Mouse (Mus musculus): ENCODE measurements around the gene Rab11fip3. TPM values are rescaled to one million over a fixed set of nuclear protein-coding genes. Genes with fewer than 3 reads are reported as not detected.

Rab11fip3 gene
- polyA plus RNA-seq, 1 experiment from 2014 or later = 28.6 TPM

DNA sequence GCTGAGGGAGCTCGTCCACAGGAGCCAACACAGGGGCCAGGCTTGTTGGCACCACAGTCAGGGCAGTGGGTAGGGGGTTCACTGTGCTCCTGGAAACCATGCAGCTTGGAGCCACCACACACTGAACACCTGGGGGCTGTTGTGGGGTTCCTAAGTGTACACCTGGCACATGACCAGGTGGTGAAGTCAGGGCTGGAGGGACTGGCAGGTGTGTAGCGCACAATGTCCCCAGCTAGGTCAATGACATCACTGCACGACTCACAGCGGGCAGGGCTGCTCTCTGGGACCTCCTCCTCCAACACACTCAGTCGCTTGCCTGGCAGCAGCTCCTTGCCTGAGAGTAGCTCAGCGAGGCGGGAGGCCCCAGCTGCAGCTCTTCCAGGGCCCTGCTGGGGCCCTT, 105.1 kb downstream of the Rab11fip3 start:
- H3K27ac ChIP-seq (replicated peaks; ENCODE audit: low read depth, low read length) = no peak overlapping the region
- H3K4me2 ChIP-seq (ENCODE audit: low read length) = no peak overlapping the region
- no peaks in the 10 kb centered on the region for H3K4me1 ChIP-seq (ENCODE audit: control insufficient read depth, insufficient read depth, low read length)
- no peaks in the 10 kb centered on the region for H3K9me3 ChIP-seq (ENCODE audit: control insufficient read depth, low read length)
- no peak overlapping the region for H3K9ac ChIP-seq (replicated peaks; ENCODE audit: low read length)
- no peaks in the 10 kb centered on the region for H3K27me3 ChIP-seq (ENCODE audit: control insufficient read depth, insufficient read depth, low read length)
- ATAC-seq (ENCODE audit: low FRiP score, low TSS enrichment) (no peak), DNase-seq (no peak)
- peaks cover 49% of the 10 kb centered on the region for H3K36me3 ChIP-seq (ENCODE audit: control insufficient read depth, insufficient read depth, low read length)
- 86% methylated on average over 7 of the region's 7 CpGs for WGBS
- H3K4me3 ChIP-seq (replicated peaks; ENCODE audit: low read depth, low read length) = no peak overlapping the region

DNA sequence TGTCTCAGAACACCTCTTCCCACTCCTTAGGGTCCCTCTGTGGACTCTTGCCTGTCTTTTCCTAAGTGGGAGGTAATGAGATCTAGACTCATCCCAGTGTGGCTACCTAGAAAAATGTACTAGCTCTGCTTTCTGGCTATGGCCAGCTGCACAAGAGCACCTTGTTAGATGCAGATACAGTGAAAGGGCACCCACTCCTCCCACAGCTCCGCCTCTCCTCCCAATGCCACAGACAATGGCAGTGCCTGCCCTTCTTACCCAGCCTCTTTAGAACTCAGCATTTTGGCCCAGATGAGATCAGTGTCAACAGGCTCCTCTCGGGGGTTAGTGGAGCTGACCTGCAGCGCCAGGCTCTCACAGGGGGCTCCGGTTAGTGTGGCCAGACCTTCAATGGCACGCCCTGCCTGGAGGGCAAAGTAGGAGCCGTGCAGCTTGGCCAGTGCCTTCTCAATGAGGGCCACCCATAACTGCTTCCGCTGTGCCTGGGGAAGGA, 106.9 kb downstream of the Rab11fip3 start:
- 94% methylated on average over 7 of the region's 7 CpGs for WGBS
- DNase-seq = no peak
- peaks cover 62% of the 10 kb centered on the region for H3K36me3 ChIP-seq (ENCODE audit: control insufficient read depth, insufficient read depth, low read length)

GRCm38 (mm10) chr17:25961566-25961965, 107.8 kb downstream of the Rab11fip3 start:
- ATAC-seq (ENCODE audit: low FRiP score, low TSS enrichment) (no peak), DNase-seq (no peak)
- Histone ChIP-seq H3K9ac (replicated peaks; ENCODE audit: low read length) (no peak overlapping the region), H3K36me3 (ENCODE audit: control insufficient read depth, insufficient read depth, low read length) (peaks cover 62% of the 10 kb centered on the region), H3K4me3 (replicated peaks; ENCODE audit: low read depth, low read length) (no peak overlapping the region), H3K27me3 (ENCODE audit: control insufficient read depth, insufficient read depth, low read length) (no peaks in the 10 kb centered on the region), H3K4me1 (ENCODE audit: control insufficient read depth, insufficient read depth, low read length) (no peaks in the 10 kb centered on the region), H3K4me2 (ENCODE audit: low read length) (no peak overlapping the region), H3K9me3 (ENCODE audit: control insufficient read depth, low read length) (no peaks in the 10 kb centered on the region), H3K27ac (replicated peaks; ENCODE audit: low read depth, low read length) (no peak overlapping the region)
- WGBS = 97% methylated on average over 5 of the region's 5 CpGs

More for the DNA sequence above, 106.9 kb downstream of the Rab11fip3 start:
- Histone ChIP-seq H3K4me3 (replicated peaks; ENCODE audit: low read depth, low read length) (no peak overlapping the region), H3K4me1 (ENCODE audit: control insufficient read depth, insufficient read depth, low read length) (no peaks in the 10 kb centered on the region), H3K9me3 (ENCODE audit: control insufficient read depth, low read length) (no peaks in the 10 kb centered on the region), H3K27me3 (ENCODE audit: control insufficient read depth, insufficient read depth, low read length) (no peaks in the 10 kb centered on the region), H3K27ac (replicated peaks; ENCODE audit: low read depth, low read length) (no peak overlapping the region), H3K9ac (replicated peaks; ENCODE audit: low read length) (no peak overlapping the region), H3K4me2 (ENCODE audit: low read length) (no peak overlapping the region)
- ATAC-seq (ENCODE audit: low FRiP score, low TSS enrichment) = no peak

DNA sequence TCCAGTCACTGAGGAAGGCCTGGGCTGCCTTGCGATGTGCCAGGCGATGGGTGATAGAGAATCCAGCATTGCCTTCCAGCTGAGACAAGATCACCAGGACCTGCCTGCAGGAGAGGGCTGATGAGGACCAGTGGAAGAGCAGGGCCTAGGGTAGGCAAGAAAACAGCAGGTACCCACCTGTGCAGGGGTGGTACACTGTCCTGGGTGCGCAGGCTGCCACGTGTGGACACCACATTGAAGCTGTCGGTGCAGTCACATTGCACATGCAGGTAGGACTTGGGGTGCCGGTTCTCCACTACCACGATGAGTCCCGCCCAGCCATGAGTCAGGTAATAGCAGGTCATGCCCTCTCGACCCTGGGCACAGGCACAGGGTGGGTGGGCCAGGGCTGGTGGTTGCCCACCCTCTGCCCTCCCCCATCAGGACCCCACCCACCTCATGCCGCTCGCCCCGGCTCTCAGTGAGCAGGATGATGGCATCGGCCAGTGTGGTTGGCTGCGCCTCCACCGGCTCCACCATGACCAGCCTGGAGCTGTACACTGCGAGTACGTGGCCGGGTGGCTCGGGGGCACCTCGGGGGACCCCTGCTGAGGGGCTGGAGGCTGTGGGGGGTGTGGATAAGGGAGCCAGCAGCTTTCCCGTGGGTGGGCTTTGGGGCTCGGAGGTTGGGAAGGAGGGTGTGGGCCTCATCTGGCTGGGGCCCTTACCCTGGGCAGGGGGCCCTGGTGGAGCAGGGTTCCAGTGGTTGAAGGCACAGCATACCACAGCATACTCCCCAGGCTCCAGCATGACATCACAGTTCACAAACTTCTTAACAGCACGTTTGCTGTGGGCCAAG, 109.5 kb downstream of the Rab11fip3 start:
- Histone ChIP-seq H3K4me3 (replicated peaks; ENCODE audit: low read depth, low read length) (no peak overlapping the region), H3K9me3 (ENCODE audit: control insufficient read depth, low read length) (no peaks in the 10 kb centered on the region), H3K27me3 (ENCODE audit: control insufficient read depth, insufficient read depth, low read length) (no peaks in the 10 kb centered on the region), H3K36me3 (ENCODE audit: control insufficient read depth, insufficient read depth, low read length) (peaks cover 57% of the 10 kb centered on the region), H3K9ac (replicated peaks; ENCODE audit: low read length) (no peak overlapping the region), H3K4me2 (ENCODE audit: low read length) (no peak overlapping the region), H3K4me1 (ENCODE audit: control insufficient read depth, insufficient read depth, low read length) (no peaks in the 10 kb centered on the region), H3K27ac (replicated peaks; ENCODE audit: low read depth, low read length) (no peak overlapping the region)
- DNase-seq (no peak), ATAC-seq (ENCODE audit: low FRiP score, low TSS enrichment) (no peak)
- 94% methylated on average over 23 of the region's 23 CpGs for WGBS

DNA sequence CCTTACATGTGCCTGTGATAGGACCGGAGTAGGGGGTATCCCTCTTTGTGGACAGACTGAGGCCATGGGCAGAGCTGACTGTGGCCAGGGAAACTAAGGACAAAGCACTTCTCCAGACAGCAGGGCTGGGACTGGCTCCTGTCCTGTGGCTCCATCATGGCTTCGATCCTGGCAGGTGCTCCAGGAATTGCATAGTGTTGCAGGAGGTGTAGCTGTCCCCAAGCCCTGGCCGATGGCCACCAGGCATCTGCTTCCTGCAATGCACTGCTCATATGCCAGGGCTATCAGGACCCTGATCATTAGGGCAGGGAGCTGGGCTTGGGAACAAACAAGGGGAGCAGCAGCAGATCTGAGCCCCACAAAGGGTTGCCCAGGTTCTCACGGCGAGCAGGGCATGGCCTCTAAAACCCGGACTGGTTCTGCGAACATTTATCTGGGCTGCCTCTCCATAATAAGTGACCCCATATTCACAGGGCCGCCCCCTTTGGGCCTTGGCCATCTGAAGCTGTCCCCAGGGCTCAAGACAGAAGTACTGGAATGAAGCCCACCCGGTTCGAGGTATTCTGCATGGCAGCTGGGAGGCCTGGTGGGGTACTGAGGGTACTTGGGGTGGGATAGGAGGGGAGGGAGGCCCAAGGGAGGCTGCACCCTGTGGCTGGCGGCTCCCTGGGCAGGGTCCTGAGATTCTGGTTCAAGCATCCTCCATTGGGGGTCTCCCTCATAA, 110.4 kb downstream of the Rab11fip3 start:
- no peak for DNase-seq
- no peaks in the 10 kb centered on the region for H3K27me3 ChIP-seq (ENCODE audit: control insufficient read depth, insufficient read depth, low read length)
- no peak for ATAC-seq (ENCODE audit: low FRiP score, low TSS enrichment)
- no peak overlapping the region for H3K4me2 ChIP-seq (ENCODE audit: low read length)
- 97% methylated on average over 11 of the region's 11 CpGs for WGBS
- no peak overlapping the region for H3K27ac ChIP-seq (replicated peaks; ENCODE audit: low read depth, low read length)
- no peak overlapping the region for H3K4me3 ChIP-seq (replicated peaks; ENCODE audit: low read depth, low read length)
- H3K4me1 ChIP-seq (ENCODE audit: control insufficient read depth, insufficient read depth, low read length) = no peaks in the 10 kb centered on the region
- no peak overlapping the region for H3K9ac ChIP-seq (replicated peaks; ENCODE audit: low read length)
- peaks cover 50% of the 10 kb centered on the region for H3K36me3 ChIP-seq (ENCODE audit: control insufficient read depth, insufficient read depth, low read length)
- H3K9me3 ChIP-seq (ENCODE audit: control insufficient read depth, low read length) = no peaks in the 10 kb centered on the region

DNA sequence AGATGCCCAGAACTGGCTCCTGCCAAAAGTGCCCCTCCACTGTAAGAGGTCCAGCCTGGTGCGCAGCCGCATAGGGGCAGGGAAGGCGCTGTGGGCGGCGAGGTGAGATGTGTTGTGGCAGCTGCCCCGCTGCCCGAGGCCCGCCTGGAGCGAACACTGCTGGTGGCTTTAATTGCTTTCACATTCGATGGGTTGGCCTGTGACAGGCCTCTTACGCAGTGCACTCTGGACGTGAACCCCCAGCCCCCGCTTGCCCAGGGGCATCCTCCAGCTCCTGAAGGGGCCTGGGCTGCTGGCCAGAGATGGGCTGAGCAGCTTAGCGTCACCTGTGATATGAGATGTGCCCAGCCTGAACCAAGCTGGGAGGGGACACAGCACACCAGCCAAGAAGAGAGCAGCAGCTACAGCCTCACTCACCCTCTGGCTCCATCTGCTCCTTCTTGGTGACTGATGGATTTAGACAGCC, 111.7 kb downstream of the Rab11fip3 start:
- H3K36me3 ChIP-seq (ENCODE audit: control insufficient read depth, insufficient read depth, low read length) = peaks cover 39% of the 10 kb centered on the region
- WGBS = 73% methylated on average over 14 of the region's 14 CpGs
- H3K27ac ChIP-seq (replicated peaks; ENCODE audit: low read depth, low read length) = no peak overlapping the region; the same call in 1 of the 2 replicates
- no peak overlapping the region for H3K9ac ChIP-seq (replicated peaks; ENCODE audit: low read length)
- peaks cover 10% of the 10 kb centered on the region for H3K27me3 ChIP-seq (ENCODE audit: control insufficient read depth, insufficient read depth, low read length)
- DNase-seq (peak; percentile 32), ATAC-seq (ENCODE audit: low FRiP score, low TSS enrichment) (0 out of 2 replicates have a peak, but pooled peaks have one; percentile 34)
- no peaks in the 10 kb centered on the region for H3K9me3 ChIP-seq (ENCODE audit: control insufficient read depth, low read length)
- no peak overlapping the region for H3K4me3 ChIP-seq (replicated peaks; ENCODE audit: low read depth, low read length)
- no peaks in the 10 kb centered on the region for H3K4me1 ChIP-seq (ENCODE audit: control insufficient read depth, insufficient read depth, low read length)
- no peak overlapping the region for H3K4me2 ChIP-seq (ENCODE audit: low read length)

GRCm38 (mm10) chr17:25956631-25957030, 112.7 kb downstream of the Rab11fip3 start:
- peak; percentile 26 for DNase-seq
- no peak for ATAC-seq (ENCODE audit: low FRiP score, low TSS enrichment)
- no peak overlapping the region for H3K9ac ChIP-seq (replicated peaks; ENCODE audit: low read length)
- H3K4me1 ChIP-seq (ENCODE audit: control insufficient read depth, insufficient read depth, low read length) = no peaks in the 10 kb centered on the region
- H3K9me3 ChIP-seq (ENCODE audit: control insufficient read depth, low read length) = no peaks in the 10 kb centered on the region
- H3K27ac ChIP-seq (replicated peaks; ENCODE audit: low read depth, low read length) = no peak overlapping the region
- no peak overlapping the region for H3K4me2 ChIP-seq (ENCODE audit: low read length)
- peaks cover 20% of the 10 kb centered on the region for H3K27me3 ChIP-seq (ENCODE audit: control insufficient read depth, insufficient read depth, low read length)
- WGBS = 67% methylated on average over 7 of the region's 7 CpGs
- H3K36me3 ChIP-seq (ENCODE audit: control insufficient read depth, insufficient read depth, low read length) = peaks cover 30% of the 10 kb centered on the region
- H3K4me3 ChIP-seq (replicated peaks; ENCODE audit: low read depth, low read length) = no peak overlapping the region

DNA sequence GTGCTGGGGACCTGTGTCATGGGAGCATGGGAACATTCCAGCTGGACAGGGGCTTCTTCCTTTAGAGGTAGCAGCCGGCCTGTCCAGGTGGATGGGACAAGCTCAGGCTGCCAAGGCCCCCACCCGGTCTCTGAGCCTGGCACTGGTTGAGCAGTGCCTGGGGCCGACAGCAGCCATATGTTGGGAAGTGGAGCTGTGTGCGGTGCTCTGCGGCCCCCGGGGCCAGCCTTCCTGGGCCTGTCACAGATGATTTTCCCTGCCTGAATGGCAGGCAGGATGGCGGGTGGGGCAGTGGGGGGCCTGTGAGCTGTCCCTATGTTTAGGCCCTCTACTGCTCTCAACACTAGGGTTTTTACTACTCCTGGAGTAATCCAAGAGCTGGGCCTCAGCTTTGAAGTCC, 113.2 kb downstream of the Rab11fip3 start:
- Histone ChIP-seq H3K4me2 (ENCODE audit: low read length) (no peak overlapping the region), H3K4me1 (ENCODE audit: control insufficient read depth, insufficient read depth, low read length) (no peaks in the 10 kb centered on the region), H3K9me3 (ENCODE audit: control insufficient read depth, low read length) (no peaks in the 10 kb centered on the region), H3K9ac (replicated peaks; ENCODE audit: low read length) (no peak overlapping the region), H3K4me3 (replicated peaks; ENCODE audit: low read depth, low read length) (no peak overlapping the region), H3K27me3 (ENCODE audit: control insufficient read depth, insufficient read depth, low read length) (peaks cover 24% of the 10 kb centered on the region), H3K36me3 (ENCODE audit: control insufficient read depth, insufficient read depth, low read length) (peaks cover 28% of the 10 kb centered on the region), H3K27ac (replicated peaks; ENCODE audit: low read depth, low read length) (no peak overlapping the region)
- no peak for DNase-seq
- no peak for ATAC-seq (ENCODE audit: low FRiP score, low TSS enrichment)
- WGBS = 69% methylated on average over 7 of the region's 7 CpGs

Measured in midbrain, embryonic 14.5 days (tissue).